Mouse (Mus musculus): ENCODE measurements at regions not wholly inside any gene's neighbourhood (a gene's known extent, or its start where the extent isn't known, plus 50 kb on each side); places are given as distances from the start of the nearest gene placed in this dataset.

- ATAC-seq (ENCODE audit: low FRiP score, low TSS enrichment) (no peak), DNase-seq (no peak)
- Histone ChIP-seq H3K27me3 (ENCODE audit: control insufficient read depth, insufficient read depth, low read length) (no peaks in the 10 kb centered on the region), H3K4me2 (ENCODE audit: low read length) (no peak overlapping the region), H3K9me3 (ENCODE audit: control insufficient read depth, low read length) (no peaks in the 10 kb centered on the region), H3K4me1 (ENCODE audit: control insufficient read depth, insufficient read depth, low read length) (no peaks in the 10 kb centered on the region), H3K4me3 (replicated peaks; ENCODE audit: low read depth, low read length) (no peak overlapping the region), H3K9ac (replicated peaks; ENCODE audit: low read length) (no peak overlapping the region), H3K27ac (replicated peaks; ENCODE audit: low read depth, low read length) (no peak overlapping the region), H3K36me3 (ENCODE audit: control insufficient read depth, insufficient read depth, low read length) (no peaks in the 10 kb centered on the region)
- 96% methylated on average over 3 of the region's 3 CpGs for WGBS
These were observed 672.2 kb upstream of the 4930452B06Rik start for GRCm38 (mm10) chr14:9338220-9338619.

GRCm38 (mm10) chr14:9337107-9337506 is 671.1 kb upstream of the 4930452B06Rik start:
- Histone ChIP-seq H3K4me2 (ENCODE audit: low read length) (no peak overlapping the region), H3K4me1 (ENCODE audit: control insufficient read depth, insufficient read depth, low read length) (no peaks in the 10 kb centered on the region), H3K9me3 (ENCODE audit: control insufficient read depth, low read length) (no peaks in the 10 kb centered on the region), H3K36me3 (ENCODE audit: control insufficient read depth, insufficient read depth, low read length) (no peaks in the 10 kb centered on the region), H3K4me3 (replicated peaks; ENCODE audit: low read depth, low read length) (no peak overlapping the region), H3K27ac (replicated peaks; ENCODE audit: low read depth, low read length) (no peak overlapping the region), H3K9ac (replicated peaks; ENCODE audit: low read length) (no peak overlapping the region), H3K27me3 (ENCODE audit: control insufficient read depth, insufficient read depth, low read length) (no peaks in the 10 kb centered on the region)
- ATAC-seq (ENCODE audit: low FRiP score, low TSS enrichment) (no peak), DNase-seq (peak; percentile 15)
- 83% methylated on average over 3 of the region's 3 CpGs for WGBS

GRCm38 (mm10) chr14:9331593-9331992 is 665.6 kb upstream of the 4930452B06Rik start:
- DNase-seq (peak; percentile 39), ATAC-seq (ENCODE audit: low FRiP score, low TSS enrichment) (no peak; the same call in 1 of the 2 replicates)
- Histone ChIP-seq H3K9me3 (ENCODE audit: control insufficient read depth, low read length) (no peaks in the 10 kb centered on the region), H3K27ac (replicated peaks; ENCODE audit: low read depth, low read length) (no peak overlapping the region), H3K36me3 (ENCODE audit: control insufficient read depth, insufficient read depth, low read length) (no peaks in the 10 kb centered on the region), H3K9ac (replicated peaks; ENCODE audit: low read length) (no peak overlapping the region), H3K4me3 (replicated peaks; ENCODE audit: low read depth, low read length) (no peak overlapping the region), H3K4me2 (ENCODE audit: low read length) (no peak overlapping the region), H3K27me3 (ENCODE audit: control insufficient read depth, insufficient read depth, low read length) (no peaks in the 10 kb centered on the region), H3K4me1 (ENCODE audit: control insufficient read depth, insufficient read depth, low read length) (0 out of 2 replicates have a peak, but pooled peaks cover 4% of the 10 kb centered on the region)
- WGBS: 13% methylated on average over 3 of the region's 3 CpGs

GRCm38 (mm10) chr14:9330767-9331166 is 664.7 kb upstream of the 4930452B06Rik start:
- Histone ChIP-seq H3K27ac (replicated peaks; ENCODE audit: low read depth, low read length) (no peak overlapping the region), H3K9me3 (ENCODE audit: control insufficient read depth, low read length) (no peaks in the 10 kb centered on the region), H3K9ac (replicated peaks; ENCODE audit: low read length) (no peak overlapping the region), H3K4me2 (ENCODE audit: low read length) (no peak overlapping the region), H3K4me1 (ENCODE audit: control insufficient read depth, insufficient read depth, low read length) (0 out of 2 replicates have a peak, but pooled peaks cover 4% of the 10 kb centered on the region), H3K27me3 (ENCODE audit: control insufficient read depth, insufficient read depth, low read length) (no peaks in the 10 kb centered on the region), H3K4me3 (replicated peaks; ENCODE audit: low read depth, low read length) (no peak overlapping the region), H3K36me3 (ENCODE audit: control insufficient read depth, insufficient read depth, low read length) (no peaks in the 10 kb centered on the region)
- DNase-seq: no peak
- no peak for ATAC-seq (ENCODE audit: low FRiP score, low TSS enrichment)

- no peak overlapping the region for H3K4me3 ChIP-seq (replicated peaks; ENCODE audit: low read depth, low read length)
- peak; percentile 57; the same call in 1 of the 2 replicates for ATAC-seq (ENCODE audit: low FRiP score, low TSS enrichment)
- no peaks in the 10 kb centered on the region for H3K36me3 ChIP-seq (ENCODE audit: control insufficient read depth, insufficient read depth, low read length)
- no peak overlapping the region for H3K9ac ChIP-seq (replicated peaks; ENCODE audit: low read length)
- H3K9me3 ChIP-seq (ENCODE audit: control insufficient read depth, low read length): no peaks in the 10 kb centered on the region
- DNase-seq: peak; percentile 75
- WGBS: 59% methylated on average over 12 of the region's 12 CpGs
- H3K4me2 ChIP-seq (ENCODE audit: low read length): no peak overlapping the region
- H3K27ac ChIP-seq (replicated peaks; ENCODE audit: low read depth, low read length): no peak overlapping the region
- H3K27me3 ChIP-seq (ENCODE audit: control insufficient read depth, insufficient read depth, low read length): no peaks in the 10 kb centered on the region
- 0 out of 2 replicates have a peak, but pooled peaks cover 4% of the 10 kb centered on the region for H3K4me1 ChIP-seq (ENCODE audit: control insufficient read depth, insufficient read depth, low read length)
These were observed 663.9 kb upstream of the 4930452B06Rik start for GRCm38 (mm10) chr14:9329839-9330485.

- H3K4me2 ChIP-seq (ENCODE audit: low read length): no peak overlapping the region
- 0 out of 2 replicates have a peak, but pooled peaks cover 4% of the 10 kb centered on the region for H3K4me1 ChIP-seq (ENCODE audit: control insufficient read depth, insufficient read depth, low read length)
- DNase-seq (no peak), ATAC-seq (ENCODE audit: low FRiP score, low TSS enrichment) (no peak)
- no peaks in the 10 kb centered on the region for H3K27me3 ChIP-seq (ENCODE audit: control insufficient read depth, insufficient read depth, low read length)
- no peaks in the 10 kb centered on the region for H3K9me3 ChIP-seq (ENCODE audit: control insufficient read depth, low read length)
- no peak overlapping the region for H3K27ac ChIP-seq (replicated peaks; ENCODE audit: low read depth, low read length)
- H3K36me3 ChIP-seq (ENCODE audit: control insufficient read depth, insufficient read depth, low read length): no peaks in the 10 kb centered on the region
- H3K9ac ChIP-seq (replicated peaks; ENCODE audit: low read length): no peak overlapping the region
- WGBS: 60% methylated on average over 1 of the region's 1 CpGs
- no peak overlapping the region for H3K4me3 ChIP-seq (replicated peaks; ENCODE audit: low read depth, low read length)
These were observed 661.3 kb upstream of the 4930452B06Rik start for GRCm38 (mm10) chr14:9327344-9327743.

- Histone ChIP-seq H3K4me2 (ENCODE audit: low read length) (no peak overlapping the region), H3K27ac (replicated peaks; ENCODE audit: low read depth, low read length) (no peak overlapping the region), H3K4me3 (replicated peaks; ENCODE audit: low read depth, low read length) (no peak overlapping the region), H3K4me1 (ENCODE audit: control insufficient read depth, insufficient read depth, low read length) (no peaks in the 10 kb centered on the region), H3K36me3 (ENCODE audit: control insufficient read depth, insufficient read depth, low read length) (no peaks in the 10 kb centered on the region), H3K27me3 (ENCODE audit: control insufficient read depth, insufficient read depth, low read length) (no peaks in the 10 kb centered on the region), H3K9ac (replicated peaks; ENCODE audit: low read length) (no peak overlapping the region), H3K9me3 (ENCODE audit: control insufficient read depth, low read length) (no peaks in the 10 kb centered on the region)
- 91% methylated on average over 4 of the region's 4 CpGs for whole genome bisulfite sequencing
- ATAC-seq (ENCODE audit: low FRiP score, low TSS enrichment) (no peak), DNase-seq (no peak)
These were observed 653.8 kb upstream of the 4930452B06Rik start for GRCm38 (mm10) chr14:9319842-9320241.

GRCm38 (mm10) chr14:9318796-9319465 is 652.9 kb upstream of the 4930452B06Rik start:
- no peak overlapping the region for H3K4me2 ChIP-seq (ENCODE audit: low read length)
- ATAC-seq (ENCODE audit: low FRiP score, low TSS enrichment) (no peak), DNase-seq (no peak)
- H3K27me3 ChIP-seq (ENCODE audit: control insufficient read depth, insufficient read depth, low read length): no peaks in the 10 kb centered on the region
- WGBS: 84% methylated on average over 2 of the region's 2 CpGs
- no peak overlapping the region for H3K4me3 ChIP-seq (replicated peaks; ENCODE audit: low read depth, low read length)
- H3K4me1 ChIP-seq (ENCODE audit: control insufficient read depth, insufficient read depth, low read length): no peaks in the 10 kb centered on the region
- H3K27ac ChIP-seq (replicated peaks; ENCODE audit: low read depth, low read length): no peak overlapping the region
- H3K9me3 ChIP-seq (ENCODE audit: control insufficient read depth, low read length): no peaks in the 10 kb centered on the region
- no peak overlapping the region for H3K9ac ChIP-seq (replicated peaks; ENCODE audit: low read length)
- H3K36me3 ChIP-seq (ENCODE audit: control insufficient read depth, insufficient read depth, low read length): no peaks in the 10 kb centered on the region

GRCm38 (mm10) chr14:9315224-9315623 is 649.2 kb upstream of the 4930452B06Rik start:
- H3K27ac ChIP-seq (replicated peaks; ENCODE audit: low read depth, low read length): no peak overlapping the region
- no peak for ATAC-seq (ENCODE audit: low FRiP score, low TSS enrichment)
- no peak overlapping the region for H3K9ac ChIP-seq (replicated peaks; ENCODE audit: low read length)
- H3K4me3 ChIP-seq (replicated peaks; ENCODE audit: low read depth, low read length): no peak overlapping the region
- WGBS: 76% methylated on average over 3 of the region's 3 CpGs
- H3K36me3 ChIP-seq (ENCODE audit: control insufficient read depth, insufficient read depth, low read length): no peaks in the 10 kb centered on the region
- H3K9me3 ChIP-seq (ENCODE audit: control insufficient read depth, low read length): no peaks in the 10 kb centered on the region
- no peaks in the 10 kb centered on the region for H3K27me3 ChIP-seq (ENCODE audit: control insufficient read depth, insufficient read depth, low read length)
- no peak overlapping the region for H3K4me2 ChIP-seq (ENCODE audit: low read length)
- no peak for DNase-seq
- no peaks in the 10 kb centered on the region for H3K4me1 ChIP-seq (ENCODE audit: control insufficient read depth, insufficient read depth, low read length)
